8 mouse cellular contexts compared by ENCODE assay signal in genomic region chr13:84345791-84346511, GRCm38 (mm10).
A peak's percentile ranks its signal among the peaks of the same experiment; 100 is the strongest.
DNase-seq lines count a peak whose midpoint lies in the region; ATAC-seq lines count a peak whose summit lies in the region.
"Had no signal": no experiment of that assay in that cellular context is flagged by ENCODE, and none has a peak within 500 bp of the region (broad histone marks: within the 10 kb centered on the region; RNA-seq: fewer than 3 reads in every experiment).

No protein-coding gene starts in this region.

- peak; percentile 56 for DNase-seq in right cerebral cortex, adult 18-20 months
- no peak for DNase-seq in right cerebral cortex, postnatal 36 days (ENCODE audit: low spot score in 2 of 2)
- DNase-seq in embryo, embryonic 11 days, result peak; percentile 63
- peak; percentile 60 to 67 for DNase-seq in layer of hippocampus, postnatal 14 days (ENCODE audit: low spot score in 2 of 2)
- DNase-seq in urinary bladder, adult 2 months (ENCODE audit: low spot score), result no peak

- H3K9me3 ChIP-seq in neural tube, embryonic 14.5 days (ENCODE audit: control insufficient read depth, low read length), result no peaks in the 10 kb centered on the region
- H3K9me3 ChIP-seq: limb, embryonic 12.5 days had no signal

- H3K4me3 ChIP-seq in neural tube, embryonic 14.5 days (ENCODE audit: low read depth, low read length), result peak overlapping the region; percentile 10
- H3K4me3 ChIP-seq: limb, embryonic 12.5 days had no signal

- no peak for ATAC-seq in neural tube, embryonic 14.5 days (ENCODE audit: low read depth)
- ATAC-seq in monocyte, adult 5-6 weeks (replicated peaks; ENCODE audit: insufficient number of reproducible peaks, low FRiP score, low TSS enrichment, poor library complexity, severe bottlenecking), result no peak

- H3K9ac ChIP-seq in neural tube, embryonic 14.5 days (replicated peaks; ENCODE audit: low read depth, low read length), result peak overlapping the region; percentile 69
- H3K9ac ChIP-seq: limb, embryonic 12.5 days had no signal

- no peaks in the 10 kb centered on the region for H3K27me3 ChIP-seq in neural tube, embryonic 14.5 days (ENCODE audit: control insufficient read depth, insufficient read depth, low read length)

- peak overlapping the region; percentile 100 for H3K27ac ChIP-seq in neural tube, embryonic 14.5 days (ENCODE audit: low read depth, low read length)
- H3K27ac ChIP-seq: limb, embryonic 12.5 days had no signal

- H3K36me3 ChIP-seq in neural tube, embryonic 14.5 days (ENCODE audit: control insufficient read depth, insufficient read depth, low read length), result no peaks in the 10 kb centered on the region
- H3K36me3 ChIP-seq: limb, embryonic 12.5 days had no signal

- peak overlapping the region; percentile 59 for H3K4me2 ChIP-seq in neural tube, embryonic 14.5 days (ENCODE audit: low read depth, low read length)
- H3K4me2 ChIP-seq: limb, embryonic 12.5 days had no signal

- H3K4me1 ChIP-seq in neural tube, embryonic 14.5 days (ENCODE audit: control insufficient read depth, insufficient read depth, low read length), result peaks cover 41% of the 10 kb centered on the region

- WGBS in neural tube, embryonic 14.5 days, result 1% methylated on average over 30 of the region's 30 CpGs

Comparison
In these comparisons a context has a peak if more than half of its experiments do, and no peak if none do; other contexts are left out.
1. DNase-seq: peak in right cerebral cortex, adult 18-20 months (single experiment), embryo, embryonic 11 days (single experiment) and layer of hippocampus, postnatal 14 days (2 of 2); none in right cerebral cortex, postnatal 36 days (0 of 2) and urinary bladder, adult 2 months (single experiment).